Mouse (Mus musculus): ENCODE measurements around the gene Stfa2l1. TPM values are rescaled to one million over a fixed set of nuclear protein-coding genes. Genes with fewer than 3 reads are reported as not detected.
"Not testable (repeated sequence)": the region's sequence is repeated elsewhere in the genome, so short reads cannot be mapped to it uniquely, and the experiment has no call there.

The Stfa2l1 gene
- polyA plus RNA-seq (2016; fragmentation: Nextera tagmentation; extraction: Ambion mirVana): 8.1 and 13.6 TPM in 2 replicates

DNA sequence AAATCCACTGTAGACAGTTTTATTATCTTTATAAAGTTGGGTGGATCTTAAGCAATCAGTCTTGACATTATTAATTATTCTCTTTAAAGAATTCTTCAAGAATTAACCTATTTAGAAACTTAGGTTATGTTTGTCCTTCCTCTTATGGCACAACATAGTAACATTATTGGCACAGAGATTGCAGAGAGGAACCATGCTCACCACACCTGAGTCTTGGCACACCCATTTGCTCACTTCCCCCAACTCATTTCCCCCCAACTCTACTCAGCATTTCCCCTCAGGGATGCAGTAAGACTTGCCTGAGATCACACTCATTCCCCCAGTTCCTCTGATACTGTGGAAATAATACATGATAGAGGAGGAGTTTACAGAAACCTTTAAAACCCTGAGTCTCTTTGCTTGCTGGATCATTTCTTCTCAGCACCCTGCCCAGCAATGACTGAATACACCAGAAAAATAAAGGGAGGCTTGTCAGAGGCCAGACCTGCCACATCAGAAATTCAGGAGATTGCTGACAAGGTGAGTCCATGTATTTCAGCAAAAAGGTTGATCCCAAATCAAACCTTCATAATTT, at the start of gene Stfa2l1:
Gene Stfa2l1, plus strand, starts transcription at position 410 of the 574 bp plus-strand sequence.
- H3K4me2 ChIP-seq: no peak within 1 kb of the TSS
- H3K27me3 ChIP-seq (replicated peaks): no peaks in the 10 kb centered on the region
- no peak within 1 kb of the TSS for H3K4me3 ChIP-seq
- H3K4me1 ChIP-seq: no peaks in the 10 kb centered on the region
- no peak within 1 kb of the TSS for H3K9ac ChIP-seq
- H3K27ac ChIP-seq: no peak within 1 kb of the TSS
- no peak for ATAC-seq
- no peaks in the 10 kb centered on the region for H3K36me3 ChIP-seq
- H3K9me3 ChIP-seq (replicated peaks): no peaks in the 10 kb centered on the region

DNA sequence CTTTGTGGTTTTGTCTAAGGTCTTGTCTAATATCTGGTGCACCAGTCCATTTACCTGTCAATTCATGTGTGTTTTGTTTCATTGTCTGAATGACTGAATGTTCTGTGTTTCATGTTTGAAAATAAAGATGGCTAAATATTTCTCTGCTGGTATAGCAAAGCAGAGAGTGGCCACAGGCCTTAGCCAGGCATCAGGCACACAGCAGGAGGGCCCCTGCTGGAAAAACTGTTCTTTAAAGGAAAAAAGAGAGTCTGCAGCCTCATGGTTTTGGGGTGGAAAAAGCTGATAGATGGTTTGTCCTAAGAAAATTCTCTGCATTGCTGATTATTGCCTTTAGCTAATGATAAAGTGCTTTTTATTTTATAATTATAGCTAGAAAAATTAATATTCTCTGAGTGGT, 45.1 kb upstream of the Stfa2l1 start:
- not testable (repeated sequence) for H3K27ac ChIP-seq; H3K9ac ChIP-seq; H3K27me3 ChIP-seq (replicated peaks); H3K9me3 ChIP-seq (replicated peaks); H3K4me3 ChIP-seq; H3K4me2 ChIP-seq; H3K36me3 ChIP-seq; ATAC-seq; H3K4me1 ChIP-seq

DNA sequence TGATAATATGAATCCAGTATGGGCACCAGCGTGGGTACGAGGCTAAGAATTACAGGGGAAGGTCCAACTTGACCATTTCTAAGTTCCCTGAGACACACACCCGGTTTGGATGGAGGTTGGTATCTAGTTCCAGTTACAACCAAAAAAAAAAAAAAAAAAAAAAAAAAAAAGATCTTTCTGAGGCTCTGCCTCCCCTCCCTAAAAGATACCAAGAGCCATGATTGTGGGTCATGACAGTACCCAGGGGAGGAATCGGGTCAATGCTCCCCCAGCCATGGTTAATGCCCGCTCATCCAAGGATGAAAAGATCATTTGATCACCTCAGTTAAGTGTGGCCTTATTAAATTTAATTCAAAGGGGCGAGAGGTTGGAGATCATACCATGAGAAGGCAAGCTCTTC, 40.9 kb upstream of the Stfa2l1 start:
- not testable (repeated sequence) for H3K4me1 ChIP-seq; ATAC-seq; H3K9ac ChIP-seq; H3K27ac ChIP-seq; H3K27me3 ChIP-seq (replicated peaks); H3K36me3 ChIP-seq; H3K4me2 ChIP-seq; H3K4me3 ChIP-seq; H3K9me3 ChIP-seq (replicated peaks)
- WGBS (ENCODE audit: insufficient replicate concordance): 70% methylated on average over 6 of the region's 6 CpGs

DNA sequence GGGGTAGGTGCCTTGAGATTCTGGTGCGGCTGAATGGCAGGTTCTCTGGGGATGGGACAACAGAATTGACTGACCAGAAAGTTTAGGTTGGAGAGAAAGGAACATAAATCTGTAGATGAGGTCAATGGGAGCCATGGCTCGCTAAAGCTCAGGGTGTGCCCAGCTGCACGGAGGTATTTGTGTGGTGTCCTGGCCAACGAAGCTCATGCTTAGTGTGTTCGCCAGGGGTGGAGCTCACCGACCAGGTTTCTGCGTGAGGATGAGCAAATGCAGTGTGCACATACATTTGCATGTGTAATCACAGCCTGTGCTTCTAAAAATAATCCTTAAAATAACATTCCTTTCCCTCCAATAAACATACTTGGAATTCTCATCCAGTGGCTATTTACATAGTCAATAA, 28.5 kb upstream of the Stfa2l1 start:
- Histone ChIP-seq H3K27ac (no peak overlapping the region), H3K9ac (no peak overlapping the region), H3K27me3 (replicated peaks) (no peaks in the 10 kb centered on the region), H3K4me1 (no peaks in the 10 kb centered on the region), H3K9me3 (replicated peaks) (no peaks in the 10 kb centered on the region), H3K4me3 (no peak overlapping the region), H3K36me3 (no peaks in the 10 kb centered on the region), H3K4me2 (no peak overlapping the region)
- no peak for ATAC-seq
- 75% methylated on average over 7 of the region's 7 CpGs for WGBS (ENCODE audit: insufficient replicate concordance)

DNA sequence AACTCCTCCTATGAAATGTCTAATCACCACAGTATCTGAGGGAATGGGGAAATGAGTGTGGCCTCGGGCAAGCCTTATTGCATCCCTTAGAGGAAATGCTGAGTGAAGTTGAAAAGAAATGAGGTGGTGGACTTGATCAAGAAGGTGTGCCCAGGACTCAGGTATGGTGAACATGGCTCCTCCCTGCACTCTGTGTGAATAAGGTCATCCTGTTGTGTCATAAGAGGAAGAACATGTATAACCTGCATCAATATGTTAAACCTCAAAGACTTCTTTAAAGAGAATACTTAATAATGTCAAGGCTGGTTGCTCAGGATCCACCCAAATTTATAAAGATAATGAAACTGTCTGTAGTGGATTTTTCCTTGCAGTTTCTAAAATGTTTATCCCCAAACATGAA, 25.5 kb upstream of the Stfa2l1 start, which contains the start of gene Csta1:
Gene Csta1, minus strand, starts transcription at position 101 of the 400 bp plus-strand sequence.
- no peak within 1 kb of the TSS for H3K27ac ChIP-seq
- H3K36me3 ChIP-seq: no peaks in the 10 kb centered on the region
- H3K4me2 ChIP-seq: no peak within 1 kb of the TSS
- WGBS (ENCODE audit: insufficient replicate concordance): 43% methylated on average over 1 of the region's 1 CpGs
- ATAC-seq: no peak
- H3K4me3 ChIP-seq: no peak within 1 kb of the TSS
- no peaks in the 10 kb centered on the region for H3K4me1 ChIP-seq
- H3K9me3 ChIP-seq (replicated peaks): no peaks in the 10 kb centered on the region
- H3K27me3 ChIP-seq (replicated peaks): no peaks in the 10 kb centered on the region
- H3K9ac ChIP-seq: no peak within 1 kb of the TSS

DNA sequence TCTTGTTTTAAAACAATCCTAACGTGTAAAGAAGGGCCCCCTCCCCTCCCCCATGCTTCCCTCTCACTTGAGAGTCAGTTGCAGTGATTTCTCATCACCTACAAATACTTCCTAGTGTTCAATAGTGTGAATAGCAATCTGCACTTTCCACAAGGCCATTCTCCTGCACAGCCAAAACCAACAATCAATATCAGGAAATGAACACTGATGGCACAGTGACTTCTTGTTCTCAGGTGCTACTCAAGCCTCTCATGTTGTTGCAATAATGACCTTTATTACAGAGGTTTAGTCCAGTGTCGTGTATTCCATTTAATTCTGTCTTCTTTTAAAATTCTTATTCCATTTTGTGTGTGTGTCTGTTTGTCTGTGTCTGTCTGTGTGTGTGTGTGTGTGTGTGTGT, 18.4 kb upstream of the Stfa2l1 start:
- no peak for ATAC-seq
- no peaks in the 10 kb centered on the region for H3K9me3 ChIP-seq (replicated peaks)
- WGBS (ENCODE audit: insufficient replicate concordance): 53% methylated on average over 2 of the region's 2 CpGs
- H3K27me3 ChIP-seq (replicated peaks): no peaks in the 10 kb centered on the region
- H3K4me2 ChIP-seq: no peak overlapping the region
- H3K27ac ChIP-seq: no peak overlapping the region
- H3K36me3 ChIP-seq: no peaks in the 10 kb centered on the region
- no peak overlapping the region for H3K4me3 ChIP-seq
- no peaks in the 10 kb centered on the region for H3K4me1 ChIP-seq
- no peak overlapping the region for H3K9ac ChIP-seq

DNA sequence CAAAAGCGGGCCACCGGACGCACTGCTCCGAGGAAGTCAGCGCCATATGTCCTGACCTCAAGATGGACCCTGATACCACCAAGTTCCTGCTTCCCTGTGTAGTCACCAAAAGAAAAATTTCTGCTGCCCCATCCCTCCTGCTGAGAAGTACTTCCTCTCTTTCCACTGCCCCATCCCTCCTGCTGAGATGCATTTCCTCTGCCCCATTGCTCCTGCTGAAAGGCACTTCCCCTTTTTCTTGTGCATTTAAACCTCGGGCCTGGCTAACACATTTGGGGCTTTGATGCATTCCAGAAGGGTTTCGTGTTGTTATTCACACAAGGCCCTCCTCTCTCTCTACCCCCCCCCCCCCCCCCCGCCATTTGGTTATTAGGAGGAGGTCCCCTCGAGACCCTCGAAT, 11.2 kb downstream of the Stfa2l1 start:
- not testable (repeated sequence) for ATAC-seq; H3K9ac ChIP-seq; H3K4me3 ChIP-seq; H3K27me3 ChIP-seq (replicated peaks); H3K4me2 ChIP-seq; H3K4me1 ChIP-seq; H3K9me3 ChIP-seq (replicated peaks); H3K36me3 ChIP-seq; H3K27ac ChIP-seq
- 76% methylated on average over 9 of the region's 10 CpGs for WGBS (ENCODE audit: insufficient replicate concordance)

DNA sequence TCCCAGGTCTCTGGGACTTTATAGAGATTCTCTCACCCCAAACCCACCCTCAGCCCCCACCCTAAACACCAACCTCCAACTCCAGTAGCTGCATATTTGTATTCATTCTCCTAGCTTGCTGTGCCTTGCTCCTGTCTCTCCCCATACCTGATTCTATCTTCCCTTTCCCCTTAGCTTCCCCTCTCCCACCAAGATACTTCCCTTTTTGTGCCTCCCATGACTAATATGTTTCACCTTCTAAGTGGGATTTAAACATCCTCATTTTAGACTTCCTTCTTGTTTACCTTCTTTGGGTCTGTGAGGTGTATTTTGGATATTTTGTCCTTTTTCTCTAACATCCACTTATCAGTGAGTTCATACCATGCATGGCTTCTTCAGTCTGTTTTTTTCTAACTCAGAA, 19.5 kb downstream of the Stfa2l1 start:
- H3K9me3 ChIP-seq (replicated peaks): no peaks in the 10 kb centered on the region
- H3K27me3 ChIP-seq (replicated peaks): no peaks in the 10 kb centered on the region
- H3K4me1 ChIP-seq: no peaks in the 10 kb centered on the region
- ATAC-seq: no peak
- no peak overlapping the region for H3K4me3 ChIP-seq
- H3K9ac ChIP-seq: no peak overlapping the region
- no peak overlapping the region for H3K27ac ChIP-seq
- no peaks in the 10 kb centered on the region for H3K36me3 ChIP-seq
- no peak overlapping the region for H3K4me2 ChIP-seq

DNA sequence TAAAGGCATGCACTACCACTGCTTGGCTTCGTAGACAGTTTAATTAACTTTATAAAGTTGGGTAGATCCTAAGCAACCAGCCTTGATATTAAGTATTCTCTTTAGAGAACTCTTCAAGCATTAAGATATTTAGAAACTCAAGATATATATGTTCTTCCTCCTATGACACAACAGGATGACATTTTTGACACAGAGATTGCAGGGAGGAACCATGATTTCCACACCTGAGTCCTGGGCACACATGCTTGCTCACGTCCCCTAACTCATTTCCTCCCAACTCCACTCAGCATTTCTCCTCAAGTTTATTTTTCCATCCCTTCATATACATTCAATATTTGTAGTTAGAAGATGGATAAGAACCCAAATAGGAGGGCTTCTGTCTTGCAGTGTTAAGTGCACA, 23.3 kb downstream of the Stfa2l1 start:
- ATAC-seq: no peak

DNA sequence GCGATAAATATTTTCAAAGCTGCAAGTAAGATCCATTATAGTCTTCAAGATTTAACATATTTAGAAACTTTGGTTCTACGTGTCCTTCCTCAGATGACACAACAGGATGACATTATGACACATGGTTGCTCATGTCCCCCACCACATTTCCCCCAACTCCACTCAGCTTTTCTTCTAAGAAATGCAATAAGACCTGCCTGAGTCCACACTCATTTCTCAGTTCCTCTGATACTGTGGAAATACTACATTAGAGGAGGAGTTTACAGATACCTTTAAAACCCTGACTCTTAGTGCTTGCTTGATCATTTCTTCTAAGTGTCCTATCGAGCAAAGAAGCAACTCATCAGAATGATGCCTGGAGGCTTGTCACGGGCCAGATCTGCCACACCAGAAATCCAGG, 27.3 kb downstream of the Stfa2l1 start, which contains the start of gene Gm5483:
Gene Gm5483, plus strand, starts transcription at position 301 of the 400 bp plus-strand sequence.
- not testable (repeated sequence) for H3K27ac ChIP-seq

More for the DNA sequence above, 23.3 kb downstream of the Stfa2l1 start:
- Histone ChIP-seq H3K9me3 (replicated peaks) (no peaks in the 10 kb centered on the region), H3K27me3 (replicated peaks) (no peaks in the 10 kb centered on the region), H3K36me3 (no peaks in the 10 kb centered on the region), H3K27ac (no peak overlapping the region), H3K4me3 (no peak overlapping the region), H3K4me2 (no peak overlapping the region), H3K4me1 (no peaks in the 10 kb centered on the region), H3K9ac (no peak overlapping the region)
- 51% methylated on average over 2 of the region's 2 CpGs for WGBS (ENCODE audit: insufficient replicate concordance)

DNA sequence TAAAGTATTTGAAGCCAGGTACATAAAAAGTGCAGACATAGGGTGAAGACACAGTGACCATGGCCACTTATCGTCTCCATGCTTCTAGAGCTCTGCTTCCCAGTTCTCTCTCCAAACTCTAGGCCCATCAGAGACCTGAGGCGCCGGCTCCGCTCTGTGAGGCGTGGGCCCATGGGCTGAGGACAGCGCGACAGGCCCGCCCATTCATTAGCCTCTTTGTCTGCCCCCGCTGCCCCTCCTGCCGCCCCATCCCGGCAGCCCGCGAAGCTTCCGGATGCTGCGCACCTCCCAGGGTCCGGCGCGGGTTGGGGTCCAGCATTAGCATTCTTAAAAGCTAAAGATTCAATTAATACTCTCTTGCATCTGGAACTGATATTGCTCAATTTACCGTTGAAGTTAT, 42.6 kb downstream of the Stfa2l1 start:
- no peak overlapping the region for H3K4me2 ChIP-seq
- H3K36me3 ChIP-seq: no peaks in the 10 kb centered on the region
- H3K4me3 ChIP-seq: no peak overlapping the region
- H3K9me3 ChIP-seq (replicated peaks): no peaks in the 10 kb centered on the region
- WGBS (ENCODE audit: insufficient replicate concordance): 53% methylated on average over 19 of the region's 19 CpGs
- H3K27me3 ChIP-seq (replicated peaks): no peaks in the 10 kb centered on the region
- no peak overlapping the region for H3K27ac ChIP-seq
- ATAC-seq: no peak
- no peaks in the 10 kb centered on the region for H3K4me1 ChIP-seq
- no peak overlapping the region for H3K9ac ChIP-seq

More for the DNA sequence above, 27.3 kb downstream of the Stfa2l1 start, which contains the start of gene Gm5483:
- not testable (repeated sequence) for H3K36me3 ChIP-seq; H3K4me2 ChIP-seq; H3K4me1 ChIP-seq; H3K9me3 ChIP-seq (replicated peaks); H3K27me3 ChIP-seq (replicated peaks); ATAC-seq; H3K4me3 ChIP-seq; H3K9ac ChIP-seq
- WGBS (ENCODE audit: insufficient replicate concordance): 60% methylated on average over 4 of the region's 4 CpGs

DNA sequence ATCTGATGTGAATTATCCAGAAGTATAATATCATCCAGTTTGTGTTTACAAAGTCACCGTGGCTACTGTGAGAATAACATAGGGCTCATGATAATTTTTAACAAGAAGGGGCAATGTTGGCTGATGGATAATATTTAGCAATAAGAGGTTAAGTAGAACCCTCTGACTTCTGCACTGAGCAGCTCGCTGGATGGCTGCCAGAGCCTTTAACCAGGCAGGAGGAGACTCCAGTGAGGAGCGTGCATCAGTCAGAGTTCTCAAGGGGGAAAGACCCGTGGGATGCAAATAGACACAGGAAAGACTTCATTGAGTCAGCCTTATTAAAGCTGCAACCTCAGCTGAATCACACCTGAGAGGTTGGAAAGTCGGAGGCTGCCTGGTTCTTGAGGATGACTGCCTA, 47.2 kb downstream of the Stfa2l1 start:
- ATAC-seq: no peak
- H3K9ac ChIP-seq: no peak overlapping the region
- WGBS (ENCODE audit: insufficient replicate concordance): 55% methylated on average over 5 of the region's 5 CpGs
- H3K4me1 ChIP-seq: no peaks in the 10 kb centered on the region
- H3K36me3 ChIP-seq: no peaks in the 10 kb centered on the region
- H3K4me2 ChIP-seq: no peak overlapping the region
- H3K27me3 ChIP-seq (replicated peaks): no peaks in the 10 kb centered on the region
- H3K27ac ChIP-seq: no peak overlapping the region
- H3K4me3 ChIP-seq: no peak overlapping the region
- H3K9me3 ChIP-seq (replicated peaks): no peaks in the 10 kb centered on the region

DNA sequence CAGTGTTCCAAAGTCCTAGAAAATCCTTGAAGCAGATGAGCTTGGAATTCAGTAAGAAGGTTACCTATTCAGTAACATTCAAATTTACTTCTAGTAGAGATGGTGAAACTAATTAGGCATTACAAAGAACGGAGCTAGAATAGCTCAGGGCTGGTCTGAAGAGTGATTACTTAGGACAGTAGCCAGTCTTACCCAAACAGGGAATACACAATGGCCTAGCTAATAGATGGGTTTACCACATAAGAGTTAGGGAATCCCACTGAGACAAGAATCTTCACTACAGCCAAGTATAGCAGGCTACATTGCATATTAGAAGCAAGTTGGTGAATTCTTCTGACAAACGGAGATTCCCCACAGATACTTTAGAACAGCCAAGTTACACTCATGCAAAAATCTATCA, 49.1 kb downstream of the Stfa2l1 start:
- H3K9me3 ChIP-seq (replicated peaks); H3K4me2 ChIP-seq; H3K27ac ChIP-seq; H3K4me1 ChIP-seq; H3K4me3 ChIP-seq; H3K27me3 ChIP-seq (replicated peaks); H3K9ac ChIP-seq; ATAC-seq; H3K36me3 ChIP-seq: not testable (repeated sequence)
- WGBS (ENCODE audit: insufficient replicate concordance): 44% methylated on average over 2 of the region's 2 CpGs

Data from liver, embryonic 12.5 days (tissue).